Mouse (Mus musculus) hindlimb bud, embryonic 11.5 days (tissue): ENCODE results near the gene Ssu72.
"Not testable (repeated sequence)": the region's sequence is repeated elsewhere in the genome, so short reads cannot be mapped to it uniquely, and the experiment has no call there.

Source experiments
- DNase-seq: peaks from one replicate; pipeline ENCODE4 v3.0.0-alpha.2; 2012; ENCODE audit warnings: low read depth, low spot score; ENCODE audit errors: extremely low spot score

Gene Ssu72

DNA sequence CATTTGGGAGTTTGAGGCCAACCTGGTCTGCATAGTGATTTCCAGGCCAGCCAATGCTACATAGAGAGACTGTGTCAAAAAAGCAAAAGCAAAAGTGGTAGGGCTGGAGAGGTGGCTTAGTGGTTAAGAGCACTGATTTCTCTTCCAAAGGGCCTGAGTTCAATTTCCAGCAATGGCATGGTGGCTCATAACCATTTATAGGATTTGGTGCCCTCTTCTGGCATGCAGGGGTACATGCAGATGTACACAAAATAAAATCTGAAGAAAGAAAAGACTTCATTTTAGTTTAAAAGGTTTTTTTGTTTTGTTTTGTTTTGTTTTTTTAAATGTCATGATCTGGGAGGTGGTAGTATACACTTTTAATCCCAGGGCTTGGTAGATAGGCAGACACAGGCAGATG, 4.2 kb upstream of the Ssu72 start:
- no peak for DNase-seq

DNA sequence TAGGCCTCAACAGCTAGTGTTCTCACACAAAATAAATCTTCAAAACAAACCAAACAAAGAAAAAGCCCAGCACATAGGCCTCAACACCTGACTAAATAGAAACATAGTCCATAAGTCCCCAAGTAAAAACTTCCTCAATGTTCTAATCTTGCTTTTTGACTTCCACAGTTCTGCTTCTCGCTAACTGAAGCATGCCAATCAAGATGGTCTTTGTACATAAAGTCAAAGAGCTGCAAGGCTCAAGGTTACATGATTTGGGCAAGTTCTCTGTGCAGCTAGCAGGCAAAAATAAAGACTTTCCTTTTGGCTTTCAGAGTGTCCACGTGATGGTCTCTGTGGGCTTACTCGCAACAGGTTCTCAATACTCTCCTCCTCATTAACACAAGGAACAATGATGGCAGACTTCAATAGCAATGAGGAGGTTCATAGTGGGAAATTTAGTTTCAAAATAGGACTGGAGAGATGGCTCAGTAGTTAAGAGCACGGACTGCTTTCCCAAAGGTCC, 1.1 kb upstream of the Ssu72 start:
- no peak for DNase-seq

DNA sequence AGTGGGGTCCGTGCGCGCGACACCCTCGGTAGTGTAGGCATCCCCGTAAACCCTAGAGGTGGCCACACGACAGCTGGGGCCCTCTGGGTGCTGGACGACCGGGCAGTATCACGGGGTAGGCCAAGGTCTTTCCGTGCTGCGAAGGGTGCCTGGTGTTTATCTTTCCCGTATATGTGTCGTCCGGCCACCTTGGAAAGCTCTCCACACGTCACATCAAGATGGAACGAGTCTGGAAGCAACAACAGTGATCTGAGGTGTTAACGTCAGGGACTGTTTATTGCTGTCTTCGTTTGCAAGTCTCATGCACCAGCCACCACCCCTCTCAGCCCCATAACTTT, 961 bp downstream of the Ssu72 start:
- no peak for DNase-seq

DNA sequence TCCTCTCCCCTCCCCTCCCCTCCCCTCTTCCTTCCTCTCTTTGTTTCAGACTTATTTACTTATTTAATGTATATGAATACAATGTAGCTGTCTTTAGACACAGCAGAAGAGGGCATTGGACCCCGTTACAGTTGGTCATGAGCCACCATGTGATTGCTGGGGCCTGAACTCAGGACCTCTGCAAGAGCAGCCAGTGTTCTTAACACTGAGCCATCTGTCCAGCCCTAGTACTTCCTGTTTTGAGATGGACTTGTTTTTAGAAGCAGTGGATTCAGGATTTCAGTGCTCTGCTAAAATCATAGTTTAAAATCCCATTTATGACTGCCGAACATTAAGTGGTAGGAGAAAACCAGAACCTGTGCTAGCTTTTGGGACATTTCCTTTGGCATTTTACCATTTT, 4.0 kb downstream of the Ssu72 start:
- no peak for DNase-seq

DNA sequence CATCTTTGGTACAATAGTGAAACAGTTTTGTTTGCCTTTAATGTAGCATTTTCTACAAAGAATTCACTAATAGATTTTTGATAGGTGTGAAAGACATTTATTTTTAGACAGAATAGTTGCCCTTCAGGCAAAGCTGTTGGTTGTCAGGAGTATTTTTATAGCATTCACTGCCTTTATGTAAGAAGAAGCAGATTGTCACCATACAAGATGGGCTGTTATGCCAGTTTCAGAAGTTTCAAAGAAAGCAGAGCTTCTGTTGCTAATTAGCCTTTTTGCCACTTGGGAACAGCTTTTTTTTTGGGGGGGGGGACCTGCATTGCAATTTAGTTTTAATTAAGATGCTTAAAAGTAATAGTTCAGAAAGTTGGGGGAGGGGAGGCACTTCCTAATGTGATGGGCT, 4.4 kb downstream of the Ssu72 start:
- DNase-seq, result no peak

DNA sequence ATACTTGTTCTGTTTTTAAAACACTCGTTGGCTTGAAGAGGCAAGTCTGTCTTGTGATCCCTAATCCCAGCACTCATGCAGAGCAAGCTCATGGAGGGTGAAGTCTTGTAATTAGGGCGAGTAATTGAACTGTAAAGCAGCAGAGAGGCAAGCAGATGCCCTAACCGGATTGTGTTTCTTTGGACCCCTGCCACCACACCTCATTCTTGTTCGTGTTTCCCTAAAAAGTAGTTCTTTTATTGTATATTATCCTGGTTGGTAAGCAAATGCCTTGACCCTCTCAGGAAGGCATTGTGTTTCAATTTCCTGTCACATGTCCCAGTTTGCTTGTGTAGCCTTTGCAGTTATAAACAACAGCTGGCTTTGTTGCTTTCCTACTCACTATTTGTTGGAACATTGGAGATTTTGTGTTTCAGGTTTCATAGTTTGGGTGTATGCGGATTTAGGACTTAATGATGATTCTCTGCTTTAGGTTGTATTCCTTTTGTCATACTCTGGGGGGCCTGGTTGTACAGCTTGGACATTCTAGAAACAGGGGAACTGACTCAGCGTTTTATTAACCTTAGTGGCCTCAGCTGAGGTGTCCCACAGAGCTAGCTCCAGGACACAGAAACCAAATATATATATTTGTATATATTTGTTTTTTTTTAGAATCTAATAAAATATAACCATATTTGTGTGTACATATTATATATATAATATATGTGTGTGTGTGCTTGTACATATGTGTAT, 6.1 kb downstream of the Ssu72 start:
- no peak for DNase-seq

DNA sequence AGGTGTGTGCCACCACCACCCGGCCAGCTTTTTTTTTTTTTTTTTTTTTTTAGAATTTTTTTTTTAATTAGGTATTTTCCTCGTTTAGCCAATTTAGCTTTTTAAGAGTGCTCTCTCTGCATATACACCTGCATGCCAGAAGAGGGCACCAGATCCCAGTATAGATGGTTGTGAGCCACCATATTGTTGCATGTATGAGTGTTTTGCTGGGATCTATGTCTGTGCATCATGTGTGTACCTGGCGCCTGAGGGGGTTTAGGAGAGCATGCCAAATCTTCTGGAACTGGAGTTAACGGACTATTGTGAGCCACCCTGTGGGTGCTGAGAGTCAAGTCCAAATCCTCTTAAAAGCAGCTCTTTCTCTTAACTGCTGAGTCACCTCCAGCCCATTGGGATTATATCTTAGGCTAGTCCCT, 17.1 kb downstream of the Ssu72 start:
- no peak for DNase-seq

DNA sequence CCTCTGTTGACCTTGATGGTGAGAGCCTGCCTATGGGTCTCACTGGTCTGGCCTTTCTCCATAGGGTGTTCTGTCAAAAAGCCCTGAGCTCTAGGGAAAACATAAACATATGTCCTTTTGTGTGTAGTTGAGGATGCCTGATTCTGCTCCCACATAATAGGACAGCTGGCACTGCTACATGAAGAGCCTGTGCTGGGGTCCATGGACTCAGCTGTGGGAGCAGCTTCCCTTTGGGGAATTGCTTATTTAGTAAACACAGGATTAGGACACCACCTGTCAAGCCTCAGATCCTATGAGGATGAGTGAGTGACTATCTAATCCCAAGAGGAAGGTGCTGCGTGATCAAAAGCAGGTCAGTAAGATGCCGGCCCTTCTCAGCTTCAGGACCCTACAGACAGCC, 23.4 kb downstream of the Ssu72 start:
- no peak for DNase-seq

DNA sequence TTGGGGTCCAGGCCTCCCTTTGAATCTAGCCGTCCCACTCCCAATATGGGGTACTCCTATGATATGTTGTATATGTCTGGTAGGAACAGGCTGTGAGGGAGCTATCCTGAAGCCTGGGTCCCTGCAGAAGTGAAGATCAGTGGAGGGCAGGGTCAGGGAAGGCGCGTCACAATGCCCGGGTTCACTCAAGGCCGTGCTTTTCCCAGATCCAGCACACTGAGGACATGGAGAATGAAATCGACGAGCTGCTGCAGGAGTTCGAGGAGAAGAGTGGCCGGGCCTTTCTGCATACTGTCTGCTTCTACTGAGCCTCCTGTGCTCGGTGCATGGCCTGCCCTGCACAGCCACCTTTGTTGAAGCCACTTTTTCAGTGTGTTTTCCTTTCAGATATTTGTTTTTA, 28.7 kb downstream of the Ssu72 start:
- no peak for DNase-seq

DNA sequence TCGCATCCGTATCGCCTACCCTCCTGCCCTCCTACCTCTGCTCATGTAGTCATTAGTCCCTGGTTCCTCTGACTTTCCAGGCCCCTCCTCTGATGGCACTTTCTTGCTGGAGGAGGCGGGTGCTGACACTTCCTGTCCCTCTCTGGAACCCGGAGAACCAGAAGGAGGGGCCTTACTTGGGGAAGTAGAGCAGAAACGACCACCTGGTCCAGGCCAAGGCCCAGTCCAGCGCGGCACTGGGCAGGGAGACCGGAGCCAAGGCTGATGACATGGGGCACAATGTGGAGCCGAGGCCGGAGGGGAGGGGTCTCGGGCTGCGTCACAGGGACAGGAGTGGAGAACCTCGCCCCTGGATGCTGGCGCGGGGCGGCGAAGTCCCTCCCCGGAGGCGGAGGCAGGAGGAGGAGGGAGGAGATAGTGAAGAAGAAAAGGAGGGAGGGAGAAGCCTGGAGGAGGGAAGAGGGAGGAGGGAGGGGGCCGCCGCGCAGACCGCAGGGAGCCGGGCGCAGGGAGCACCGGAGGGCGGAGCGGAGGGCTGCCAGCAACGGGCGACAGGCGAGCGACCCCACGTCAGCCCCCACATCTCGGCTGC, 29.8 kb downstream of the Ssu72 start, which contains the start of gene Tmem240:
Gene Tmem240, plus strand, starts transcription at position 451 of the 592 bp plus-strand sequence.
- peak; percentile 60 for DNase-seq

DNA sequence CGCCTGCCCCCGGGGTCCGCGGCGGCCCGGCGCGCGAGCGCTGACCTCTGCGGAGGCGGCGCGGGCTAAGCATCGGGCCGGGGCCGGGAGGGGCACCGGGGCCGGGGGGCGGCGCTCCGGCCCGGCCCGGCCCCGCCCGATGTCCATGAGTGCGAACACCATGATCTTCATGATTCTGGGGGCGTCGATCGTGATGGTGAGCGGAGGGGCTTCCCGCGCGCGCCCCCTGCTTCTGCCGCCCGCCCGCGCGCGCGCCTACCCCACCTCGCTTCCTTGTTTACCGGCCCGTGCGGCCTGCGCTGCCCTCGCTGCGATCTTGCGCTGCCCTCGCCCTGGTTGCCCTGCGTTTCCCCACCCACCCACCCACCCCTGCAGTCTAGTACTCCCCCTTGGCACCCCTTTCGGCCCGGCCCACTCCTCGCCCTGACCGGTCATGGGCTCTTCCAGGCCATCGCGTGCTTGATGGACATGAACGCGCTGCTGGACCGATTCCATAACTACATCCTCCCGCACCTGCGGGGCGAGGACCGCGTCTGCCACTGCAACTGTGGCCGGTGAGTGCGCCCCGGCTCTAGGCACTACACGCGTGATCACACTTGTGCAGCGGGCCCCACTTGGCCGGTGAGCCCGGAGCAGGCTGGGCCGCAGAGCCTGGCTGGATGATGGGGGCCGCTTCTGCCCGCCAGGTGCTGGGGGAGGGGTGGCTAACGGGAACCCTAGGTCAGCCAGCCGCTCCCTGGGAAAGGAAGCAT, 30.5 kb downstream of the Ssu72 start:
- no peak for DNase-seq

DNA sequence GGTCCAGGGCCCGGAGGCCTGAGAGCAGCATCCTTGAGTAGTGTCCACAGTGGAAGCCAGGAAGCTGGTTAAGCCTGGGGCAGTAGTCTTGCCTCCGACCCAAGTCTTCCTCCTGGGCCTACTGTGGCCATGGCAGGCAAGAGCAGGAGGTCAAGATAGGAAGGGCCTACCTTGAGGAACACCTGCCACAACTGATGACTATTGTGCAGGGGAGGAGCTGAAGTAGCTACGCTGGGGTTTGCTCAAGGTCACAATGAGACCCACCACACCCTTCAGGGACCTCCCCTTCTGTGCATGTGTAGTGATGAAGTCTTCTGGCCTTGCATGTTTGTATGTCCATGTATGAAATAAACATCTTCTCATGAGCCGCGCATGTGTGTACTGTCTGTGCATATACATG, 31.2 kb downstream of the Ssu72 start:
- DNase-seq, result no peak

DNA sequence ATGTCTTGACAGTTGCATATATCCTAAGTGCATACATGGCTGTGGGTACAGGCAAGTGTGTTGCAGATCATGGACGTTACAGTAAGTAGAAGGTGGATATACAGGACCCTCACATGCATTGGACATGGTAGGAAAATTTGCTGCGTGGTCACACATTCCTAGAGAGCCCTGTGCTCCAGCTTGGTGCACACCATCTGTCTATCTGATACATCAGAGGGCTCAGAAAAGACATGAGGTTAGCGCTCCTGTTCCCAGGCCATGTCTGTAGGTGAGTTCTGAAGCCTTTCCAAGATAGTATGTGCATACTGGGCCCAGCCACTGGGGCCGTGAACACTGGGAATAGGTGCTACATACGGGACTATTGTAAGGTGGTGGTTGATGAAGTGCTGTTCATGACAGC, 31.8 kb downstream of the Ssu72 start:
- no peak for DNase-seq

DNA sequence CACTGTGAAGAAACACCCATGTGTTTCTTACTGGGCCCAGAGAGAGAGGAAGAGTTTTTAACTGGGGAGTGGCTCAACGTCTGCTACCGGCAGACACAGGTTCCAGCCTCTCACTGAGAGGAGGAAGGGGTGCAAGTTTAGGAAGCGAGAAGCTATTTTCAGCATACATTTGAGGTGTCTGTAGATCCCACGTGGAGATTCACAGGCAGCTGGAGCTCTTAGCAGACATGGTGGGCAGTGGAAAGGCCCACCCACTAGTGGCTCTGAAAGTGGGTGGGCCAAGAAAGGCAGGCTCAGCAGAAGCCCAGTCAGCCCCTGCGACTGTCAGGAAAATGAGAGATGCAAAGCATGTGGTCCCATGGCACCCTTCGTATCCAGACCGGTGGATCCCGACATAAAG, 33.7 kb downstream of the Ssu72 start:
- no peak for DNase-seq

DNA sequence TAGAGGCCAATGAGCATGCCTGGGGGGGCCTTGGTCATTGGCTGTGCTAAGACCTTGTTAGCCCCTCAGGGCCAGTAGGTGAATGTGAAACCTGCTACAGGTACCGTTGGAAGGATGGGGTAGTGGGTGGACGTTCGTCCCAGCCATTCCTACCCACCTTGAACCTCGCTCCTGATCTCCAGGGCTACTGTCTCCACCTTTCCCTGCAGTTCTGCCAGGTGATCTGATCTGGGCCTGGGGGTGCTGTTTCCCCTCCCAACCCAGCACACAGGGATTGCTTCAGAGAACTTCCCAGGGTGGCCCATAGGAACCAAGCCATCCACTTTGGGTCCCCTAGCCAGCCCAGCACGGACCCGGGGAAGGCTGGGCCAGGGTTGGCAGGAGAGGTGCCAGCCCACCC, 34.6 kb downstream of the Ssu72 start:
- DNase-seq, result no peak

DNA sequence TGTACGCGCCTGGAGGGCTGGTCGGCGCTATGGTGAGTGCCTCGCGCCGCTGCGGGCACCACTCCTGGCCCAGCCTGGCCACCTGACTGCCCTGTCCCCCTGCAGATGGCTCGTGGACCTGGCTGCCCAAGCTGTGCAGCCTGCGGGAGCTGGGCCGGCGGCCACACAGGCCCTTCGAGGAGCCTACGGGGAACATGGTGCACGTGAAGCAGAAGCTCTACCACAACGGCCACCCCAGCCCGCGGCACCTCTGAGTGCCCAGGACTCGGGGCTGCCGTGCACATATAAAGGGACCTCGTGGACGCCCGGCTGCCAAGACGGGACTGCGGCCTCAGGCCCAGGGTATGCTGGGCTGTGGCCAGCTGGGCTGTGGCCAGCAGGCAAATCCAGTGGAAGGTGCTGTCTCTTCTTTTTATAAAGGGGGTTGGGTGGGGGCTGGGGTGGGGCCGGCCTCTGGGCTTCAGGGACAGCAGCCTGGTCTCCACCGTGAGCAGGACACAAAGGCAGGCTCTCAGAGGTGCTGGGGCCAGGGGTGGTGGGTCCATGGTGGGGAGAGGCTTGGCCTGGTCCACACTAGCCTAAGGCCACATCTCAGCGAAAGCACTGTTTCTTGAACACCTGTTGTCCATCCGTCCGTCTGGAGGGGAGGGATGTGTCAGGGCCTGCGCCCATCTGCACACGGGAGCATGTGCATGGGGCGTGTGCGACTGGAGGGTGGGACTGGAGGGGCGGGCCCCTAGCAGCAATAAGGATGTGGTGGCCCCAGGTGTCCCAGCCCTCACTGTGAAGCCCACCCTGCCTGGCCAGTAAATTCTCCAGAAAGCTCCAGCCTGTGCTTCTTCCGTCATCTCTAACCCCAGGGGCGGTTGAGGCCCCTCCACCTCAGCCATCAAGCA, 35.4 kb downstream of the Ssu72 start:
- DNase-seq, result no peak

DNA sequence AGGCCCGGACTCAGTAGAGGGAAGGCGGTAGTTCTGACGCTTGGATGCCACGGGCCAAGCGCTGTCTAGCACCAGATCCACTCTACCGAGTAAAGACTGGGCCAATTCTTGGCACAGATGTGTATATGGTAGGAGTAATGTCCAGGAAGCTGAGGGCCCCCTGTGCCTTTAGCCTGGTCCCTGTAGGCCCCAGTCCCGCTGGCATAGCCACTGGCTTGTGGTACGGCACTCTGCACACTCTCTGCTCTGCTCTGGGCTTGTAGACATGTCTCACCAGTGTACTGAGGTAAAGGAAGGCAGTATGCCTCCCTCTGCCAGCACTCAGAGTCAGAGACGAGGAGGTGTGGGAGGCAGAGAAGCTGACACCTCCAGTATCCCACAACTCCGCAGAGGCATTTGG, 36.1 kb downstream of the Ssu72 start:
- DNase-seq, result not testable (repeated sequence)

DNA sequence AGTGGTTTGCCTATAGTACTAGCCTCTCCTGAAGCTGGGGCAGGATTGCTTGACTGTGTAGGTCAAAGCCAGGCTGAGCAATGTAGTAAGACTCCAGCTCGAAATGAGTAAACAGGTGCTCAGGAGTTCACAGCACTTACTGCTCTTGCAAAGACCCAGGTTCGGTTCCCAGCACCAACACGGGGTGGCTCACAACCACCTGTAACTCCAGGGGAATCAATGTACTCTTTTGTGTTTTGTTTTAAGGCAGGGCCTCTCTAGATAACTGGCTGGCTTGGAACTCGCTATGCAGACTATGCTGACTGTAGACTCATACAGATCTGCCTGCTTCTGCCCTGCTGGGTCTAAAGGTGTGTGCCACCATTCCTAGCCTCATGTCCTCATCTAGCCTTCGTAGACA, 38.1 kb downstream of the Ssu72 start:
- no peak for DNase-seq

DNA sequence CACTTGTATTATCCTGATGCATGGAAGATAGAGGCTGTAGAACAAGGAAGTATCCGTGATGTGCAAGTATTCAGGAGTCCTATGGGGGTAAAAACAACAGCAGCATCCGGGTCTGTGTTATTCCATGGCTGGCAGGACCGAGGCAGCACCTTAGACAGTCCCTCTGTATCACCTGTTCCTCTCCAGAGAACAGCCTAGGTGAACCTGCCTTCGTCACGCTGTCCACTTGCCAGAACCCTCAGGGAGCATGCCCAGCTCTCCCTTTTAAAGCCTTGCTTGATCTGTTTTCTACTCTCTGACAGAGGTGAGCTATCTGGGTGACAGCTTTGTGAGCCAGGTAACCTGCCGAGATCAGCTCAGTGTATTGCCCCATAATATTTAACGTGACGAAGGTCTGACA, 39.9 kb downstream of the Ssu72 start:
- no peak for DNase-seq

DNA sequence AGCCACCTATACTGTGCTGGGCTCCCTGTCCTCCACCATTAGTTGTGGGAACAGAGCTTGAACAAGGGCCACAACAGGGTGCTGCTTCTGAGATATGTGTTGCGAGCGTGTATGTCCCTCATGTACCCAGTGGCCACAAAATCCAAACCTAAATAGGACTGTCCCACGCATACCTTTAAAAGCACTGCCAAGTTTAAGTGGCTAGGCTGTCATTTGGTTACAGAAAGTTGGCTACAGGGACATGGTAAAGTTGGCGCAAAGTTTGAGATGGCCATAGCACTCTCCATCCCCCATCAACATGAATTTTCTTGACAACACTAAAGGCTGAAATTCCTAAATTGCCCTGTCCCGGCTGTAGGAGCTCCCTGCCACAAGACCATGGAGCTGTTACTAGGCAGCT, 40.5 kb downstream of the Ssu72 start:
- no peak for DNase-seq

DNA sequence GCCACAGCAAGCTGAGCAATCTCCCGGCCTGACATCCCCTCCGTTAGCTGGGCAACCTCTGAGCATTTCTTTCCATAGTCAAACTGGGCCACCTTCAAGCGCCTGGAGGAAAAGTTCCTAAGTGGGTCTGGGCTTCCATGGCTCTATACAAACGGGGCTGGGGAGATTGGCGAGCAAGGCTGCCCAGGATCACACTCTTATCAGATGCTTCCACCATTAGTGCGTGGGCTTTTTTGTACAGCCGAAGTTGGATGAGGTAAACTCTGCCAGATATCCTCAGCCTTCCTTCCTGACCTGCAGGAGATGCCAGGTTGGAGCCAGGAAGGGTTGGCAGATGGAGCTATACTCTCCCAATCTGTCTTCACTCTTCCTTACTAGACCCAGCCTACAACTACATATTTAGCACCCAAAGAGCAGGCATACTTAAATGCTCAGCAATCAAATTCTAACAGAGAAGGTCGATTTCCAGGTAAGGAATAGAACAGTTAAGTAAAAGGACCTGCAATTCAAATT, 41.5 kb downstream of the Ssu72 start:
- no peak for DNase-seq
